ENCODE assay signal across 8 mouse cellular contexts in genomic region chr2:35132662-35133055, GRCm38 (mm10). TPM values are rescaled to one million over a fixed set of nuclear protein-coding genes. Genes with fewer than 3 reads are reported as not detected.
DNase-seq lines count a peak whose midpoint lies in the region; ATAC-seq and TF ChIP-seq lines count a peak whose summit lies in the region.

No protein-coding gene starts in this region.

- peak overlapping the region; percentile 77 for H3K4me3 ChIP-seq in kidney, adult 2 months (ENCODE audit: insufficient read depth, low read depth, low read length)
- H3K4me3 ChIP-seq in bone marrow macrophage, adult 2 months (ENCODE audit: insufficient read depth, low read length) = peak overlapping the region; percentile 71
- peak overlapping the region; percentile 49 for H3K4me3 ChIP-seq in hindbrain, embryonic 16.5 days (ENCODE audit: low read length)

- peaks cover 6% of the 10 kb centered on the region; the same call in 1 of the 2 replicates for H3K4me1 ChIP-seq in kidney, adult 2 months (ENCODE audit: control insufficient read depth, insufficient read depth, low read length)
- peaks cover 6% of the 10 kb centered on the region for H3K4me1 ChIP-seq in bone marrow macrophage, adult 2 months (ENCODE audit: control insufficient read depth, insufficient read depth, low read length)
- peaks cover 10% of the 10 kb centered on the region; the same call in 1 of the 2 replicates for H3K4me1 ChIP-seq in hindbrain, embryonic 16.5 days (ENCODE audit: control insufficient read depth, insufficient read depth, low read depth, low read length)

- ATAC-seq in hindbrain, embryonic 16.5 days = no peak

- peak overlapping the region; percentile 54 for H3K4me2 ChIP-seq in hindbrain, embryonic 16.5 days (ENCODE audit: low read length)

- H3K9ac ChIP-seq in hindbrain, embryonic 16.5 days (ENCODE audit: low read depth, low read length) = peak overlapping the region; percentile 52; the same call in 1 of the 2 replicates

- no peak for TF ChIP-seq POLR2A in kidney, adult 2 months (IDR thresholded peaks at IDR 0.05; ENCODE audit: low read depth, low read length)
- TF ChIP-seq POLR2A in bone marrow macrophage, adult 2 months (IDR thresholded peaks at IDR 0.05; ENCODE audit: borderline replicate concordance, low read depth, low read length) = no peak

- no peaks in the 10 kb centered on the region for H3K27me3 ChIP-seq in kidney, adult 2 months (replicated peaks; ENCODE audit: control insufficient read depth, insufficient read depth, low read length)
- no peaks in the 10 kb centered on the region for H3K27me3 ChIP-seq in hindbrain, embryonic 16.5 days (replicated peaks; ENCODE audit: control insufficient read depth, insufficient read depth, low read length)

- no peak for DNase-seq in kidney, adult 2 months
- DNase-seq in kidney, adult 11 months = no peak
- DNase-seq in neural tube, embryonic 10.5 days (ENCODE audit: extremely low spot score, low spot score) = peak; percentile 16
- no peak for DNase-seq in frontal cortex, postnatal 14 days (ENCODE audit: low spot score in 2 of 2)
- no peak for DNase-seq in cerebellum, postnatal 25 days
- DNase-seq in frontal cortex, postnatal 10 days (ENCODE audit: low spot score in 2 of 2) = no peak

- no peak overlapping the region for H3K27ac ChIP-seq in kidney, adult 2 months (ENCODE audit: insufficient read depth, low read depth, low read length)
- peak overlapping the region; percentile 87 for H3K27ac ChIP-seq in bone marrow macrophage, adult 2 months (ENCODE audit: insufficient read depth, low read depth, low read length)
- H3K27ac ChIP-seq in hindbrain, embryonic 16.5 days (ENCODE audit: low read depth, low read length) = peak overlapping the region; percentile 59; the same call in 1 of the 2 replicates

- no peaks in the 10 kb centered on the region for H3K9me3 ChIP-seq in hindbrain, embryonic 16.5 days (ENCODE audit: control insufficient read depth, low read length)

- WGBS in kidney, adult 2 months = 3% methylated on average over 5 of the region's 5 CpGs
- WGBS in hindbrain, embryonic 16.5 days = 9% methylated on average over 5 of the region's 5 CpGs

- peaks cover 2% of the 10 kb centered on the region for H3K36me3 ChIP-seq in kidney, adult 2 months (ENCODE audit: control insufficient read depth, insufficient read depth, low read length)
- H3K36me3 ChIP-seq in hindbrain, embryonic 16.5 days (ENCODE audit: control insufficient read depth, insufficient read depth, low read length) = peaks cover 4% of the 10 kb centered on the region; the same call in 1 of the 2 replicates

- TF ChIP-seq CTCF in kidney, adult 2 months (conservative IDR thresholded peaks at IDR 0.05; ENCODE audit: insufficient read depth, insufficient read length, low read depth, low read length) = no peak
- TF ChIP-seq CTCF in bone marrow macrophage, adult 2 months (IDR thresholded peaks at IDR 0.05; ENCODE audit: low read depth, low read length) = no peak

RNA-seq across cellular contexts. Expression of gene Cntrl, which starts 23.4 kb away (rescaled TPM):
- polyA plus RNA-seq in kidney, adult 2 months (2012; rRNA removed) = 5.5 and 7.2 TPM in 2 replicates
- polyA plus RNA-seq in bone marrow macrophage, adult 2 months (2012; ENCODE audit: insufficient read depth, insufficient read length, missing spikeins) = 45.2 and 46.0 TPM in 2 replicates
- 7.3 and 8.9 TPM in 2 replicates for polyA plus RNA-seq in hindbrain, embryonic 16.5 days (2015; fragmentation: Nextera tagmentation; extraction: Ambion mirVana)

RNA-seq across cellular contexts. Expression of gene AI182371, which starts 31.3 kb away (rescaled TPM):
- polyA plus RNA-seq in kidney, adult 2 months (2012; rRNA removed) = 0.16 and 0.27 TPM in 2 replicates
- 1.2 TPM in 2 replicates for polyA plus RNA-seq in bone marrow macrophage, adult 2 months (2012; ENCODE audit: insufficient read depth, insufficient read length, missing spikeins)
- 0.47 and 0.60 TPM in 2 replicates for polyA plus RNA-seq in hindbrain, embryonic 16.5 days (2015; fragmentation: Nextera tagmentation; extraction: Ambion mirVana)
